Mouse (Mus musculus) olfactory bulb, adult 2 months (tissue): ENCODE data around the gene Capn2. TPM values are rescaled to one million over a fixed set of nuclear protein-coding genes. Genes with fewer than 3 reads are reported as not detected.

Experiments used
- H3K27ac ChIP-seq: fragments of 200-500 bp; 2 replicates; pipeline ENCODE4 v1.5.1; 2012; ENCODE audit warnings: low read depth, low read length; ENCODE audit not compliant: insufficient read depth
- H3K4me1 ChIP-seq: fragments of 200-500 bp; 2 replicates; pipeline ENCODE4 v1.6.1; 2012; ENCODE audit warnings: low read length; ENCODE audit not compliant: control insufficient read depth, insufficient read depth
- H3K4me3 ChIP-seq: fragments of 200-500 bp; 2 replicates; pipeline ENCODE4 v1.5.1; 2012; ENCODE audit warnings: mild to moderate bottlenecking, low read depth, low read length, moderate library complexity; ENCODE audit not compliant: insufficient read depth
- CTCF ChIP-seq: fragments of 200-500 bp; IDR thresholded peaks from 2 replicates; pipeline ENCODE4 v1.5.1; 2012; ENCODE audit warnings: low read depth, mild to moderate bottlenecking, low read length, moderate library complexity; ENCODE audit not compliant: insufficient read depth
- POLR2A ChIP-seq: fragments of 200-500 bp; IDR thresholded peaks from 2 replicates; pipeline ENCODE4 v1.6.1; 2012; ENCODE audit warnings: mild to moderate bottlenecking, low read depth, low read length, moderate library complexity; ENCODE audit not compliant: insufficient read depth
- WGBS: fragments of 180-500 bp; shearing (Covaris S2); methylation state at CpG from one replicate; pipeline ENCODE4 v1.1.7; 2018; 5-methylcytosine and 5-hydroxymethylcytosine counted together
- polyA plus RNA-seq: library from polyadenylated mRNA; stranded (reverse); fragments of >200 nt; gene quantifications from 2 replicates; pipeline ENCODE4 v1.2.4, GENCODE M21; 2012; ENCODE audit warnings: low replicate concordance; ENCODE audit not compliant: missing spikeins, insufficient read depth, insufficient read length

Gene Capn2
- polyA plus RNA-seq, 1 experiment: not detected

DNA sequence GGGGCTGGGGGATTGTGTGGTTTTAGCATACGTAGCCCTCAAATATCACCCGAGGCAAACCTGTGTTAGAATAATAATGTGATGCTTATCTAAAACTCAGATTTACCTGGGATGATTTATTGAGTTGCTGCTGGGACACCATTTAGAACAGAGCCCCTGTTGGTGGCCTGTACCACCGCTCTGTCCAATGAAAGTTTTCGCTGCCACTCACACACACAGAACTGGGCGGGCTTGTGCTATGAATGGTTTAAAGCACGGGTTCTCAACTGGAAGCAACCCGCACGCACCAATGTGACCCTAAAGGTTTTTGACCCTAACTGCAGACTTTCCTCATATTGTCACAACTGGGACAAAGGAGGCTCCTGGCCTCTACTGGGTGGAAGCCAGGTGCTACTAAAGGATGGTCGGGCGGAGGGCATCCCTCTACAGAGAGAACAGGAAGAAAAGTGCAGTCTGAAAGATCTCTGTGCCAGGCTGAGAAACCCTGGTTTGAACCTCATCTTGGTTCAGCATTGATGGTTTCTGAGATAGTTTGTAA is 804 bp upstream of the Capn2 start:
- 87% methylated on average over 10 of the region's 10 CpGs for WGBS
- H3K4me3 ChIP-seq: no peak overlapping the region
- H3K4me1 ChIP-seq: peaks cover 20% of the 10 kb centered on the region
- no peak for TF ChIP-seq POLR2A
- TF ChIP-seq CTCF: no peak
- no peak overlapping the region for H3K27ac ChIP-seq

DNA sequence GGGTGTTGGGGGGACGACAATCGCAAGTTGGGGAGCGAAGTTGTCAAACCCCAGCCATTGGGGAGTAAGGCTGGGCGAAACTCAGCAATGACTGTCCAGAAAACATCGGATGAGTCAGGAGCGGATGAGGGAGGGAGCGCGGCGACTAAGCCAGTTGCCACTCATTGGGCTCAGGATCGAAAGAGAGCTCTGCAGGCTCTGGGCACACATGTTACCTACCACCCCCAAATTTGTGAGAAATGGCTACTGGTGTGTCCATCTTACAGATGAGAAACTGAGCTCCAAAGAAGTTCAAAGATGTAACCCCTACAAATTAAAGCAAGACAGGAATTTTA is 236 bp upstream of the Capn2 start:
- Histone ChIP-seq H3K27ac (no peak overlapping the region), H3K4me3 (peak overlapping the region; percentile 66), H3K4me1 (peaks cover 24% of the 10 kb centered on the region)
- TF ChIP-seq CTCF: no peak
- TF ChIP-seq POLR2A: no peak
- WGBS: 1% methylated on average over 10 of the region's 10 CpGs

DNA sequence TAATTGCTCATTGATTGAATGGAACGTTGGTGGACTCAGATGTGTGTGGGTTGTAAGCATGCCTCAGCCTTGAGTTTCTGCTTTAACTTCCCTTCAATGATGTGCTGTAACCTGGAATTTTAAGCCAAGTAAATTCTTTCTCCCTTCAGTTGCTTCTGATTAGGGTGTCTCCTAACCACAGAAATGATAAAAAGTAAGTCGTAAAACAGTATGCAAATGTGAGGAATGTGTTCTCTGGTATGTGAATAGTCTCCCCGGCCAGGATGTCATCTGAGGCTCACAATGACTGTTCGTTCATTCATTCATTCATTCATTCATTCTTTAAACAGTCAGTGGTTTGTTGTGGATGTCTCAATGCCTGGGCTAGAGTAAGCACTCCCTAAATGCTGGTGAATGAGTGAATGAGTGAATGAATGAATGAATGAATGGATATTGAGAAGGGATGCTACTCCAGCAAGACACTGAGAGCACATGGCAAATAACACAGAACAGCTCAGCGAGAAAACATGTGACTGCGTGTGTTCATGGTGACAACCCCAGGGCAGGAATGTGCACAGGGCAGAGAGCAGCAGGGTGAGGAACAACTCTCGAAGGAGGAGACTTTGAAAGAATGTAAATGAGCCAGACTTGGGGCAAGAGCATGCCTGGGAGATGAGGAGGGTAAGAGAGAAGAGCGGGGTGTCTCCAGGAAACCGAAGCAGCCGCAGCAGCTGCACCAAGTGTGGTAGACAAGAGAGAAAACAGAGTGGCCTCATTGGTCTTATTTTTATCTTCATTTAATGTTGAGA is 2.4 kb downstream of the Capn2 start:
- Histone ChIP-seq H3K4me1 (peaks cover 32% of the 10 kb centered on the region), H3K4me3 (no peak overlapping the region), H3K27ac (no peak overlapping the region)
- 58% methylated on average over 10 of the region's 10 CpGs for WGBS
- no peak for TF ChIP-seq POLR2A
- no peak for TF ChIP-seq CTCF

- H3K4me1 ChIP-seq: peaks cover 42% of the 10 kb centered on the region
- 93% methylated on average over 5 of the region's 5 CpGs for WGBS
- H3K4me3 ChIP-seq: no peak overlapping the region
- no peak overlapping the region for H3K27ac ChIP-seq
- TF ChIP-seq POLR2A (no peak), CTCF (no peak)
These were observed 3.7 kb downstream of the Capn2 start for GRCm38 (mm10) chr1:182513714-182514113.

- peaks cover 39% of the 10 kb centered on the region for H3K4me1 ChIP-seq
- no peak for TF ChIP-seq POLR2A
- no peak for TF ChIP-seq CTCF
- WGBS: 90% methylated on average over 5 of the region's 5 CpGs
- H3K4me3 ChIP-seq: no peak overlapping the region
- no peak overlapping the region for H3K27ac ChIP-seq
These were observed 4.5 kb downstream of the Capn2 start for GRCm38 (mm10) chr1:182512901-182513410.

GRCm38 (mm10) chr1:182511778-182512177 is 5.6 kb downstream of the Capn2 start:
- WGBS: 54% methylated on average over 8 of the region's 8 CpGs
- Histone ChIP-seq H3K4me1 (peaks cover 39% of the 10 kb centered on the region), H3K27ac (no peak overlapping the region), H3K4me3 (no peak overlapping the region)
- TF ChIP-seq CTCF (no peak), POLR2A (no peak)

GRCm38 (mm10) chr1:182511073-182511472 is 6.3 kb downstream of the Capn2 start:
- no peak for TF ChIP-seq POLR2A
- no peak for TF ChIP-seq CTCF
- Histone ChIP-seq H3K4me1 (peaks cover 45% of the 10 kb centered on the region), H3K4me3 (no peak overlapping the region), H3K27ac (no peak overlapping the region)
- WGBS: 89% methylated on average over 2 of the region's 2 CpGs

DNA sequence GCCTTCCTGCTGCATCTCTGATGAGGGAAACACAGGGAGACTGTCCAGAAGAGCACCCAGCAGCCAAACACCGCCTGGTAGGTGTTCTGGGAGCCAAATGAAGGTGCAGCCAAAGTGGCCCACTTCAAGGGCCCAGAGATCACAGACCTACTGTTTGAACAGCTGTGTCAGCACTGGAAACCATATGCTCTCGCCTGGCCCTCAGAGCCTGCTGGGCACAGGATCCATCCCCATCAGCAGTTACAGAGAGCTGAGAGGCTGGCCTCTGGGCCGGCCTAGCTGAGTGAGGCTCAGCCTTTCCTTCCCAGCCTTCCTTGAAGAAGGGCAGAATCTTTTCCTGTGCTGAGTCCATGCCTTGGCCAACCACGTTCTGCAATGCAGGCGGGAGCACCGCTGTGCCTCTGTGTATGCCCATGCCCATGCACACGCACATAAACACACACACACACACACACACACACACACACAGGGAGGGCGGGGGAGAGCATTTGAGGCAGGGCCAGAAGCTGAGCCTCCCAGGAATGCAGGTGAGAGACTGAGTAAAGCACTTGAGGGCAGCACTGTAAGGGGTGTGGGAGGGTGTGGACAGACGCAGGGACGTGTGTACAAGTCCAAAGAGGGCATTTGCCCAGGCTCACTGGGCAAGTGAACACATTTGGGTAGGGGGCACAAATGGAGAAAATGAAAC is 8.2 kb downstream of the Capn2 start:
- no peak for TF ChIP-seq CTCF
- no peak for TF ChIP-seq POLR2A
- Histone ChIP-seq H3K27ac (no peak overlapping the region), H3K4me3 (no peak overlapping the region), H3K4me1 (peaks cover 50% of the 10 kb centered on the region)
- whole genome bisulfite sequencing: 75% methylated on average over 10 of the region's 10 CpGs
